Mouse (Mus musculus): ENCODE data around the gene Hmmr. TPM values are rescaled to one million over a fixed set of nuclear protein-coding genes. Genes with fewer than 3 reads are reported as not detected.

The Hmmr gene
- 1 to 10 TPM; 1.8 to 1.9 TPM for total RNA-seq (2021)
- long read RNA-seq, experiment 1, partial matches to known transcripts, result 0 of 1 reads
- long read RNA-seq, experiment 1, other reads (novel, unspliced or antisense), result 1 of 1 reads
- long read RNA-seq, experiment 2, partial matches to known transcripts, result 0 of 1 reads
- long read RNA-seq, experiment 2, other reads (novel, unspliced or antisense), result 1 of 1 reads

DNA sequence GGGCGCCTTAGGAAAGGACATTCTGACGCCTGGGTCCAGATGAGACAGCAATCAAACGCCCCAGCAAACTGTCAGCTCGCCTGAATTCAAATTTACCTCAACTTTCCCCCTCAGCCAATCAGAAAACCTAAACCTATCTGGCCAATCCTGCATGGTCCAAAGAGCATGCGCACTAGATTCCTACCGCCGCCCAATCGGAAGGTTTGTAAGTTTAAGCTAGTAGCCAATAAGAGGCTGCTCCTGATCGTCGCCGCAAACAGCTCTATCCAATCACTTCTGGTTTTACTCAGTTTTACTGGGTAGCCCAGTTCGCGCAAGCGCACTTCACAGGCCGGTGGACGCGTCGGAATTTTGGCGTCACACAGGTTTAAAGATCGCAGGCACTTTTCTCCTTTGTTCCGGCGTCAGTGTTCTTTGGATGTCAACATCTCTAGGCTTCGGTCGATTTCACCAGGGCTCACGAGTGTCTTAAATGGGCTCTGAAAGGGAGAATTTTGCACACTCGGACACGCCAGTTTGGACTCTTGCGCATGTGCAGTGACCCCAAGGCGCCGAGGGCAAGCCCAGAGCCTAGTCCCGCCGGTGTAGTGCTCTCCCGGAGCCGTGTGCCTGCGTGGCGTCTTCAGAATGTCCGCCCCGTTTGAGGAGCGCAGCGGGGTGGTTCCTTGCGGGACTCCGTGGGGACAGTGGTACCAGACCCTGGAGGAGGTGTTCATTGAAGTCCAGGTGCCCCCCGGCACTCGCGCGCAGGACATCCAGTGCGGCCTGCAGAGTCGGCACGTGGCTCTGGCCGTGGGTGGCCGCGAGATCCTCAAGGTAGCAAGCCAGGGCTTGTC lies at the start of gene Hmmr, which contains the start of gene Nudcd2:
TSS of gene Hmmr (minus strand) at position 84 of the 836 bp plus-strand sequence.
TSS of gene Nudcd2 (plus strand) at position 329 of the 836 bp plus-strand sequence.
- intact Hi-C loops (cut with DNase I; ENCODE audit: low total_unique reads), result no loop called here
- peak; percentile 90 for DNase-seq

DNA sequence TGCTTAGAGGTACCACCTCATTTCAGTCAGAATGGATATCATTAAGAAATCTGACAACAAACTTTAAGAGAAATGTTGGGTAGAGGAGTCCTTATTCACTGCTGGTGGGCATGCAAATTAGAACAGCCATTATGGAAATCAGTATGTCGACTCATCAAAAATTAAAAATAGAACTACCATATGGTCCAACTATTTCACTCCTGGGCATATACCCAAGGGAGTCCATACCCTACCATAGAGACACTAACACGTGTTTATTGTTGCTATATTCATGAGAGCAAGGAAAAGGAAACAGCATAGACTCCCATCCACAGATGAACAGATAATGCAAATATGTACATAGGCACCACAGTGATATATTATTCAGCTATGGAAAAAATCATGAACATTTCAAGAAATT lies 48.6 kb upstream of the Hmmr start:
- intact Hi-C loops (cut with DNase I; ENCODE audit: low total_unique reads), result no loop called here
- no peak for DNase-seq

- no peak for DNase-seq
- intact Hi-C loops (cut with DNase I; ENCODE audit: low total_unique reads), result no loop called here
Observed at GRCm38 (mm10) chr11:40775315-40776269, 42.4 kb upstream of the Hmmr start.

GRCm38 (mm10) chr11:40764690-40765089 lies 31.5 kb upstream of the Hmmr start:
- intact Hi-C loops (cut with DNase I; ENCODE audit: low total_unique reads), result no loop called here
- no peak for DNase-seq

DNA sequence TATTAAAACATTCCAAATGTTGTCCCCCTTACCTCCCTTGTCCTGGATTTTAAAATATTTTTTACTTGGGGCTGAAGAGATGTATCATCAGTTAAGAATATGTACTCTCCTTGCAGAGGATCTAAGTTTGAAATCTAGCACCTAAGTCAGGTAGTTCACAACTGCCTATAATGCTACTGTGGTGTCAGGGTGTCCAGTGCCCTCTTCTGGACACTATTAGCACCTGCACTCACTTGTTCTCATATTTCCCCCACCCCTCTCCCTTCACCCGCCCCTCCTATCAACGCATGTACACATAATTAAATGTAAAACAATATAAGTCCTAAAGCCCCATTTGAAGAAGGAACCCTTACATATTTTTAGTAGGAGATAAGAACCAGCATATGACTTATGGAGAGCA lies 30.2 kb upstream of the Hmmr start:
- DNase-seq, result no peak
- intact Hi-C loops (cut with DNase I; ENCODE audit: low total_unique reads), result no loop called here

GRCm38 (mm10) chr11:40759896-40760295 lies 26.7 kb upstream of the Hmmr start:
- intact Hi-C loops (cut with DNase I; ENCODE audit: low total_unique reads), result loop anchor here (10.0 kb wide), 1 partner anchor 65 kb away; the partner anchor contains the start of gene Mat2b

GRCm38 (mm10) chr11:40755968-40756367 lies 22.7 kb upstream of the Hmmr start:
- intact Hi-C loops (cut with DNase I; ENCODE audit: low total_unique reads), result loop anchor here (10.0 kb wide), 1 partner anchor 61 kb away; the partner anchor contains the start of gene Mat2b
- no peak for DNase-seq

More at GRCm38 (mm10) chr11:40759896-40760295, 26.7 kb upstream of the Hmmr start:
- DNase-seq, result peak; percentile 15

- intact Hi-C loops (cut with DNase I; ENCODE audit: low total_unique reads), result loop anchor here (10.0 kb wide), 1 partner anchor 60 kb away; the partner anchor contains the start of gene Mat2b
- DNase-seq, result peak; percentile 90
Observed at GRCm38 (mm10) chr11:40755109-40755627, 21.9 kb upstream of the Hmmr start, which contains the start of gene Ccng1. TSS of gene Ccng1 (minus strand) at chr11:40755311.

DNA sequence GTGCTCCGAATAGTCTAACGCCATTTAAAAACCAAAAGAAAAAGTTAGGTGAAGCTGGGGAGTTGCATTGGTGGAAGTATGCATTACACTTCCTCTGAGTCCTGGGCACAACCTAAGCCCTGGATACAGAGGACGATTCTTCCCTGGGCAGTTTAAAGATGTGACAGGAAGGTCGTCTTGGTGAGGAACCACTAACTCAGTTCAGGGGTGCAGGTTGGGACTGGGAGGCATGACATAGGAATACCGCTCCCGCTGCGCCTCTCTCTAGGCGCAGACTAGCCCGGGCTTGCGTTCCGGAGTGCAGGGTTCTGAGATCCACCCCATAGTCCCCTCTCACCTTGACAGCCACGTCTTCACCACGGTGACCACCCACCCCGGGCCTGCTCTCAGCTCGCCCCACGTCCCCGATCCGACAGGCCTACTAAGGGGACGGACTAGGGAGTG lies 21.5 kb upstream of the Hmmr start:
- no peak for DNase-seq
- intact Hi-C loops (cut with DNase I; ENCODE audit: low total_unique reads), result loop anchor here (10.0 kb wide), 1 partner anchor 60 kb away; the partner anchor contains the start of gene Mat2b

DNA sequence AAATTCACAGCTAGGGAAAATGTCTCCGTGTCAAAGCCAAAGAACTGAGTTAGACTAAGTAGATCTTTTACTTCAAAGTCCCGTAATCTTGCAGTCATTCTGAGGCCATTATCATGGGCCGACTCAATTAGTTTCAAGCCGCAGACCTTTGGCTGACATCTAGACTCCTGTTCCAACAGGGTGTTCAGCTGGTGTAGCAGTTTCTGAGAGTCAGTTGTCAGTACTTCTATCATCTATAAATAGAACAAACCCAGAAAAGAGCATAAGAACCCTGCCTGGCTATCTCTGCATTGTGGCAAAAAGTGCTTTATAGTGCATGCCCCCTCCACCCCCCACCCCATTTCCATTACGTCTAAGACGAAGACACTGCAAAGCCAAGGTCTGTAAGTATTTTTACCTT lies 20.6 kb upstream of the Hmmr start:
- peak; percentile 20 for DNase-seq
- intact Hi-C loops (cut with DNase I; ENCODE audit: low total_unique reads), result loop anchor here (10.0 kb wide), 1 partner anchor 59 kb away; the partner anchor contains the start of gene Mat2b

DNA sequence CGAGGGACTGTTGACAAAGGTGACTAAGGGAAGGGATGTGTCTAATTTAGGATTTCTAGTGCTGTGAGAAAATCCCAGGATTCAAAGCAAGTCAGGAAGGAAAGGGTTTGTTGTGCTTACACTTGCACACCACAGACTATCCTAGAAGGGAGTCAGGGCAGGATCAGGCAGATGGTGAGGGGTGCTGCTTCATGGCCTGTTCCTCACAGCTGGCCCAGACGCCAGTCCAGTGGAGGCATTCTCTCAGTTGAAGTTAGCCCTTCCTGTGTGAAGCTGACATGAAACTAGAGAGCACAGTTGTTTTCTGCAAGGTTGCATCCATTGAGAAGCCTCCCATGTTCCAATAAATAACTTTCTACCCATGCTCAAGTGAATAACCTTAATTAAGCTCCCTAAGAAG lies 14.5 kb upstream of the Hmmr start:
- DNase-seq, result no peak
- intact Hi-C loops (cut with DNase I; ENCODE audit: low total_unique reads), result no loop called here

GRCm38 (mm10) chr11:40746361-40746760 lies 13.1 kb upstream of the Hmmr start:
- intact Hi-C loops (cut with DNase I; ENCODE audit: low total_unique reads), result no loop called here
- DNase-seq, result no peak

DNA sequence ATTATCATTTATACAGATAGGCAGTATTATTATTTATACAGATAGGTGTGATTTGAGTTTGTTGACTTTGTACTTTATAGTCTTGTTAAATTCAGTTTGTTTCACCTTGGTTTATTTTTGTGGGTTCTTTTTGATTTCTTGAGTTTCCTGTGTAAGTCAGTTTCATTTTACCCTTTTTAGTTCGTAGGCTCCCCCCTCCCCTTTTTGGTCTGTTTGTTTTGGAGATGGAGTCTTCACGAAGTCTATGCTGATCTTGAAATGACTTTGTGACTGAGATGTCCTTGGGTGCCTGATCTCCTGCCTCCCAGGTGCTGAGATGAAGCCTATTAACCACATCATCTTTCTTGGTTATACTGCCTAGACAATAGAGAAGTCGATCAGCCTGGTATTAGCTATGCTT lies 11.1 kb upstream of the Hmmr start:
- DNase-seq, result no peak
- intact Hi-C loops (cut with DNase I; ENCODE audit: low total_unique reads), result no loop called here

GRCm38 (mm10) chr11:40741605-40742262 lies 8.5 kb upstream of the Hmmr start:
- DNase-seq, result no peak
- intact Hi-C loops (cut with DNase I; ENCODE audit: low total_unique reads), result no loop called here

- intact Hi-C loops (cut with DNase I; ENCODE audit: low total_unique reads), result no loop called here
- no peak for DNase-seq
Observed at GRCm38 (mm10) chr11:40737369-40737768, 4.1 kb upstream of the Hmmr start.

- intact Hi-C loops (cut with DNase I; ENCODE audit: low total_unique reads), result no loop called here
- DNase-seq, result no peak
Observed at GRCm38 (mm10) chr11:40734251-40734752, 1.1 kb upstream of the Hmmr start.

DNA sequence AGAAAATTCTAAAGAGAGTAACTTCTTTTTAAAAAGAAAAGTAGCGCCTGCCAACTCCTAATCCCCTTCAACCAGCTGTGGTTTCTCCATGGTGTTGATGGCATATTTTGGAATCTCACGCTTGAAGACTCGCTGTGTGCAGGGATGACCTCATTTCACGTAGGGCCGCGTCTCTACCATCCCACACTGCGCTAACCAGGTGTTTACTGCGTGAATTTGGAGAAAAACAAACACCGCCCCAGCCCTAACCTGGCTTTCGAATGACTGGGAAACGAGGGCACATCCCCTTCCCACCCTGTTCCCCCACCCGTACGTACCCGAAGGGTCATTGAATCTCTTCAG lies 254 bp downstream of the Hmmr start:
- no peak for DNase-seq
- intact Hi-C loops (cut with DNase I; ENCODE audit: low total_unique reads), result no loop called here

GRCm38 (mm10) chr11:40718324-40718723 lies 14.9 kb downstream of the Hmmr start:
- DNase-seq, result no peak
- intact Hi-C loops (cut with DNase I; ENCODE audit: low total_unique reads), result no loop called here

GRCm38 (mm10) chr11:40715524-40715923 lies 17.7 kb downstream of the Hmmr start:
- no peak for DNase-seq
- intact Hi-C loops (cut with DNase I; ENCODE audit: low total_unique reads), result no loop called here

All from gastrocnemius, postnatal 14 days (tissue).